ENCODE assay signal across 21 mouse cellular contexts in the genomic region with DNA sequence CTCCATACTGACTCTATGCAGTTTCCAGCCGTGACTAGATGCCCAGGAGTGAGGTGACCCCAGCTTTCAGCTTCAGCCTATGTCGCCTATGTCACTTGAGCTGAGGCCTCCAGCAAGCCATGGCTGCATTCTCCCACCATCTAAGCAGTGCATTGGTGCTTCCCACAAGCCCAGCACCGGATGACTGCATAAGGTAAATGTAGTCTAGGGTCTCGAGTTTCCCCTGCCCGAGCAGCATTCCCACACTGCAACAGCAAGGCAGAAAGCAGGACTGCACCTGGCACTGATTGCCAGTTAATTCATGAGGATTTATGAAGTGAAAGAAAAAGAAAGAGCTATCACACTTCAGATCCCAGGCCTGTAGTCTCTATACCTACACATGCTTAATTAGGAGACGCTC.
"Had no signal": no experiment of that assay in that cellular context is flagged by ENCODE, and none has a peak within 500 bp of the region (broad histone marks: within the 10 kb centered on the region; RNA-seq: fewer than 3 reads in every experiment).

No protein-coding gene starts in this region.

- H3K9ac ChIP-seq: limb, embryonic 12.5 days; limb, embryonic 15.5 days; liver, embryonic 14.5 days; liver, postnatal 0 days; lung, embryonic 14.5 days; midbrain, embryonic 12.5 days; midbrain, embryonic 15.5 days; neural tube, embryonic 12.5 days; neural tube, embryonic 15.5 days; stomach, embryonic 15.5 days had no signal

- H3K27me3 ChIP-seq: midbrain, embryonic 12.5 days; midbrain, embryonic 15.5 days; neural tube, embryonic 12.5 days; stomach, embryonic 15.5 days had no signal

- DNase-seq: kidney, adult 8-10 months; kidney, postnatal 4 days; liver, postnatal 0 days; lung, embryonic 14.5 days; right cerebral cortex, adult 18-20 months; right cerebral cortex, postnatal 25 days; spleen, adult 18-20 months; thymus, adult 18-20 months; thymus, postnatal 36 days had no signal

- H3K27ac ChIP-seq: limb, embryonic 12.5 days; limb, embryonic 15.5 days; liver, embryonic 14.5 days; macrophage; midbrain, embryonic 12.5 days; midbrain, embryonic 15.5 days; neural tube, embryonic 12.5 days; neural tube, embryonic 15.5 days; stomach, embryonic 15.5 days had no signal

- H3K9me3 ChIP-seq: limb, embryonic 12.5 days; limb, embryonic 15.5 days; midbrain, embryonic 12.5 days; midbrain, embryonic 15.5 days; neural tube, embryonic 12.5 days; neural tube, embryonic 15.5 days; stomach, embryonic 15.5 days had no signal

- ATAC-seq: intestine, postnatal 0 days; liver, postnatal 0 days; lung, postnatal 0 days; midbrain, embryonic 15.5 days had no signal

- H3K4me2 ChIP-seq: limb, embryonic 12.5 days; limb, embryonic 15.5 days; liver, embryonic 11.5 days; lung, embryonic 14.5 days; midbrain, embryonic 12.5 days; midbrain, embryonic 15.5 days; neural tube, embryonic 12.5 days; neural tube, embryonic 15.5 days; stomach, embryonic 15.5 days had no signal

- H3K4me3 ChIP-seq: limb, embryonic 12.5 days; limb, embryonic 15.5 days; midbrain, embryonic 12.5 days; midbrain, embryonic 15.5 days; neural tube, embryonic 12.5 days; neural tube, embryonic 15.5 days; stomach, embryonic 15.5 days had no signal

- H3K36me3 ChIP-seq: limb, embryonic 12.5 days; limb, embryonic 15.5 days; midbrain, embryonic 12.5 days; midbrain, embryonic 15.5 days; neural tube, embryonic 12.5 days; neural tube, embryonic 15.5 days; stomach, embryonic 15.5 days had no signal

- H3K4me1 ChIP-seq: midbrain, embryonic 12.5 days; midbrain, embryonic 15.5 days; stomach, embryonic 15.5 days had no signal
